In the genomic region with DNA sequence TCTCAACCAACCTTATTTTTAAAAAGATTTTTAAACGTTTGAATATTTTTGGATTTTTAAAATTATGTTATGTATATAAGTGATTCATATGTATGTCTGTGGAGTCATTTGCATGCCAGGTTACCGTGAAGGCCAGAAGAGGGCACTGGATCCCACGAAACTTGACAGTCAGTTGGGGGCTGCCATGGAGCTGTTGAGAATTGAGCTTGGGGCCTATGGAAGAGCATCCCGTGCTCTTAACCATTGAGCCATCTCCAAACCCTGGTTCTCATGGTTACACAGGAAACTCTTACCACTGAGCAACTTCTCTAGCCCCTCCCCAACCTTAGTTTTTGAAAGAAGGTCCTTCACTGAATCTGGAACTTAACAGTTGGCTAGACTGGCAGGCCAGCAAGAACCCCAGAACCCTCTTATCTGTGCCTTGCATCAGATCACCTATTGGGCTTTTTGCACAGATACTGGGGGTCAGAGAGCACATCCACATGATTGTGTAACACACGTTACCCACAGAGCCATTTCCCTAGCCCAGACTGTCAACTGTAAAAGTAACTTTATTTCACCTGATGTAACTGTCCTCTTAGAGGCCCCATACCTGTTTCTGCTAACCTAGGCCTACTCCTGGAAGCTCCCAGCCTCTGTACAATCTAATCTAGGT, we compare ENCODE assay signal across 12 mouse cellular contexts. TPM values are rescaled to one million over a fixed set of nuclear protein-coding genes. Genes with fewer than 3 reads are reported as not detected.
A peak's percentile ranks its signal among the peaks of the same experiment; 100 is the strongest.
DNase-seq lines count a peak whose midpoint lies in the region; ATAC-seq and TF ChIP-seq lines count a peak whose summit lies in the region.
"Had no signal": no experiment of that assay in that cellular context is flagged by ENCODE, and none has a peak within 500 bp of the region (broad histone marks: within the 10 kb centered on the region; RNA-seq: fewer than 3 reads in every experiment).

No protein-coding gene starts in this region.

- no peak overlapping the region for H3K4me3 ChIP-seq in liver, embryonic 13.5 days (replicated peaks)
- H3K4me3 ChIP-seq in liver, embryonic 12.5 days: no peak overlapping the region
- H3K4me3 ChIP-seq in thymus, adult 2 months (ENCODE audit: control insufficient read depth, insufficient read depth, low read length): no peak overlapping the region
- H3K4me3 ChIP-seq: heart, embryonic 12.5 days had no signal

- H3K9me3 ChIP-seq in liver, embryonic 13.5 days (replicated peaks): no peaks in the 10 kb centered on the region
- H3K9me3 ChIP-seq in liver, embryonic 12.5 days (replicated peaks): no peaks in the 10 kb centered on the region
- H3K9me3 ChIP-seq: heart, embryonic 12.5 days had no signal

- peak; percentile 33 for DNase-seq in embryo, embryonic 10 days (ENCODE audit: low spot score)
- DNase-seq in embryo, embryonic 9.5 days (ENCODE audit: extremely low spot score): no peak
- DNase-seq in liver, embryonic 13.5 days: no peak
- peak; percentile 35 for DNase-seq in thymus, adult 2 months
- no peak for DNase-seq in frontal cortex, postnatal 36 days (ENCODE audit: low spot score in 2 of 2)
- no peak for DNase-seq in gastrocnemius, postnatal 14 days
- DNase-seq: cerebellum, adult 9-11 months; kidney, adult 9 months had no signal

- TF ChIP-seq CTCF in thymus, adult 2 months (IDR thresholded peaks at IDR 0.05; ENCODE audit: borderline replicate concordance, control insufficient read depth, extremely low read depth, insufficient read depth, low read length, poor library complexity): no peak

- ATAC-seq in liver, embryonic 13.5 days (ENCODE audit: low read depth): 0 out of 2 replicates have a peak, but pooled peaks have one; percentile 16
- ATAC-seq in liver, embryonic 12.5 days: no peak
- peak; percentile 79 for ATAC-seq in granulocyte monocyte progenitor cell, adult 5-6 weeks (replicated peaks; ENCODE audit: poor library complexity, severe bottlenecking)
- ATAC-seq: midbrain, embryonic 16.5 days had no signal

- H3K4me1 ChIP-seq in liver, embryonic 13.5 days (replicated peaks): no peaks in the 10 kb centered on the region
- 0 out of 2 replicates have a peak, but pooled peaks cover under 1% of the 10 kb centered on the region for H3K4me1 ChIP-seq in liver, embryonic 12.5 days
- H3K4me1 ChIP-seq in thymus, adult 2 months (replicated peaks; ENCODE audit: control insufficient read depth, insufficient read depth, low read length): no peaks in the 10 kb centered on the region
- H3K4me1 ChIP-seq: heart, embryonic 12.5 days had no signal

- intact Hi-C loops in gastrocnemius, postnatal 14 days (cut with DNase I; ENCODE audit: low total_unique reads): no loop called here

- no peaks in the 10 kb centered on the region for H3K27me3 ChIP-seq in liver, embryonic 13.5 days
- H3K27me3 ChIP-seq in liver, embryonic 12.5 days (replicated peaks): no peaks in the 10 kb centered on the region
- H3K27me3 ChIP-seq in thymus, adult 2 months (ENCODE audit: control insufficient read depth, insufficient read depth, low read length): no peaks in the 10 kb centered on the region
- H3K27me3 ChIP-seq: heart, embryonic 12.5 days had no signal

- WGBS in liver, embryonic 13.5 days (ENCODE audit: insufficient replicate concordance): 43% methylated on average over 5 of the region's 5 CpGs
- 40% methylated on average over 5 of the region's 5 CpGs for WGBS in liver, embryonic 12.5 days (ENCODE audit: insufficient replicate concordance)
- 67% methylated on average over 5 of the region's 5 CpGs for WGBS in thymus, adult 2 months

- H3K9ac ChIP-seq in liver, embryonic 13.5 days: no peak overlapping the region
- no peak overlapping the region for H3K9ac ChIP-seq in liver, embryonic 12.5 days
- H3K9ac ChIP-seq: heart, embryonic 12.5 days had no signal

- H3K36me3 ChIP-seq in liver, embryonic 13.5 days: no peaks in the 10 kb centered on the region
- H3K36me3 ChIP-seq in liver, embryonic 12.5 days: no peaks in the 10 kb centered on the region
- no peaks in the 10 kb centered on the region for H3K36me3 ChIP-seq in thymus, adult 2 months (ENCODE audit: control insufficient read depth, insufficient read depth, low read length)
- H3K36me3 ChIP-seq: heart, embryonic 12.5 days had no signal

- no peak for TF ChIP-seq POLR2A in thymus, adult 2 months (IDR thresholded peaks at IDR 0.05; ENCODE audit: control insufficient read depth, extremely low read depth, insufficient read depth, low read length, poor library complexity)

- H3K4me2 ChIP-seq in liver, embryonic 13.5 days: no peak overlapping the region
- H3K4me2 ChIP-seq in liver, embryonic 12.5 days: no peak overlapping the region
- H3K4me2 ChIP-seq: heart, embryonic 12.5 days had no signal

- H3K27ac ChIP-seq in liver, embryonic 13.5 days: no peak overlapping the region
- no peak overlapping the region for H3K27ac ChIP-seq in liver, embryonic 12.5 days
- no peak overlapping the region for H3K27ac ChIP-seq in thymus, adult 2 months (ENCODE audit: control insufficient read depth, insufficient read depth, low read length)

RNA-seq across cellular contexts. Expression of a gene that starts 1.2 kb away (rescaled TPM):
- polyA plus RNA-seq in liver, embryonic 13.5 days (2015; fragmentation: Nextera tagmentation; extraction: Ambion mirVana): 198 and 225 TPM in 2 replicates
- polyA plus RNA-seq in liver, embryonic 12.5 days (2016; fragmentation: Nextera tagmentation; extraction: Ambion mirVana): 204 and 209 TPM in 2 replicates
- total RNA-seq in granulocyte monocyte progenitor cell, adult 5-6 weeks (2014; fragmentation: Nextera tagmentation): 207 and 255 TPM in 2 replicates
- total RNA-seq in granulocyte monocyte progenitor cell, adult 5-6 weeks (2017): 171 and 231 TPM in 2 replicates
- 41.8 and 42.8 TPM in 2 replicates for polyA plus RNA-seq in thymus, adult 2 months (2012; rRNA removed)
- total RNA-seq in gastrocnemius, postnatal 14 days (2021): 10 to 100 TPM; 61.1 to 68.6 TPM

RNA-seq across cellular contexts. Expression of a gene that starts 16.3 kb away (rescaled TPM):
- 6.2 and 6.4 TPM in 2 replicates for polyA plus RNA-seq in liver, embryonic 13.5 days (2015; fragmentation: Nextera tagmentation; extraction: Ambion mirVana)
- polyA plus RNA-seq in liver, embryonic 12.5 days (2016; fragmentation: Nextera tagmentation; extraction: Ambion mirVana): 10.6 and 10.7 TPM in 2 replicates
- 27.3 and 28.8 TPM in 2 replicates for total RNA-seq in granulocyte monocyte progenitor cell, adult 5-6 weeks (2014; fragmentation: Nextera tagmentation)
- total RNA-seq in granulocyte monocyte progenitor cell, adult 5-6 weeks (2017): 54.7 and 70.0 TPM in 2 replicates
- 10.7 and 14.7 TPM in 2 replicates for polyA plus RNA-seq in thymus, adult 2 months (2012; rRNA removed)
- 10 to 100 TPM; 37.2 to 42.2 TPM for total RNA-seq in gastrocnemius, postnatal 14 days (2021)

RNA-seq across cellular contexts. Expression of a gene that starts 27.2 kb away (rescaled TPM):
- 108 and 111 TPM in 2 replicates for polyA plus RNA-seq in liver, embryonic 13.5 days (2015; fragmentation: Nextera tagmentation; extraction: Ambion mirVana)
- 97.7 and 98.5 TPM in 2 replicates for polyA plus RNA-seq in liver, embryonic 12.5 days (2016; fragmentation: Nextera tagmentation; extraction: Ambion mirVana)
- total RNA-seq in granulocyte monocyte progenitor cell, adult 5-6 weeks (2014; fragmentation: Nextera tagmentation): 83.0 and 92.0 TPM in 2 replicates
- total RNA-seq in granulocyte monocyte progenitor cell, adult 5-6 weeks (2017): 97.9 and 115 TPM in 2 replicates
- polyA plus RNA-seq in thymus, adult 2 months (2012; rRNA removed): 64.5 and 74.9 TPM in 2 replicates
- 10 to 100 TPM; 52.2 to 60.6 TPM for total RNA-seq in gastrocnemius, postnatal 14 days (2021)

Comparison
In these comparisons a context has a peak if more than half of its experiments do, and no peak if none do; other contexts are left out.
1. DNase-seq: peak in embryo, embryonic 10 days (single experiment) and thymus, adult 2 months (single experiment); none in embryo, embryonic 9.5 days (single experiment), liver, embryonic 13.5 days (single experiment), frontal cortex, postnatal 36 days (0 of 2) and gastrocnemius, postnatal 14 days (single experiment).